Mouse (Mus musculus): ENCODE data around the gene Dohh. TPM values are rescaled to one million over a fixed set of nuclear protein-coding genes. Genes with fewer than 3 reads are reported as not detected.

The Dohh gene
- polyA plus RNA-seq (2015; fragmentation: Nextera tagmentation; extraction: Ambion mirVana): 83.4 and 86.2 TPM in 2 replicates

GRCm38 (mm10) chr10:81383802-81384604 lies at the start of gene Dohh, which contains the start of gene Gm48551:
Gene Dohh, plus strand, starts transcription at chr10:81384428.
Gene Gm48551, plus strand, starts transcription at chr10:81384466.
- Histone ChIP-seq H3K27ac (ENCODE audit: low read length) (peak within 1 kb of the TSS; percentile 83), H3K4me2 (ENCODE audit: low read depth, low read length) (peak within 1 kb of the TSS; percentile 69), H3K4me1 (ENCODE audit: control insufficient read depth, insufficient read depth, low read length) (peaks cover 18% of the 10 kb centered on the region), H3K9me3 (replicated peaks; ENCODE audit: control insufficient read depth, low read length) (no peaks in the 10 kb centered on the region), H3K36me3 (ENCODE audit: control insufficient read depth, insufficient read depth) (peaks cover 25% of the 10 kb centered on the region), H3K27me3 (ENCODE audit: control insufficient read depth, insufficient read depth, low read length) (no peaks in the 10 kb centered on the region), H3K9ac (ENCODE audit: low read length) (peak within 1 kb of the TSS; percentile 82), H3K4me3 (ENCODE audit: low read length) (peak within 1 kb of the TSS; percentile 82)
- WGBS: 4% methylated on average over 51 of the region's 54 CpGs
- peak; percentile 92 for ATAC-seq (replicated peaks; ENCODE audit: extremely low read depth, insufficient read depth, low FRiP score)

- 41% methylated on average over 18 of the region's 19 CpGs for WGBS
- Histone ChIP-seq H3K4me3 (ENCODE audit: low read length) (no peak overlapping the region), H3K27ac (ENCODE audit: low read length) (peak overlapping the region; percentile 72), H3K9me3 (replicated peaks; ENCODE audit: control insufficient read depth, low read length) (no peaks in the 10 kb centered on the region), H3K9ac (ENCODE audit: low read length) (peak overlapping the region; percentile 54; the same call in 1 of the 2 replicates), H3K4me1 (ENCODE audit: control insufficient read depth, insufficient read depth, low read length) (peaks cover 9% of the 10 kb centered on the region), H3K36me3 (ENCODE audit: control insufficient read depth, insufficient read depth) (no peaks in the 10 kb centered on the region), H3K27me3 (ENCODE audit: control insufficient read depth, insufficient read depth, low read length) (peaks cover 4% of the 10 kb centered on the region), H3K4me2 (ENCODE audit: low read depth, low read length) (no peak overlapping the region)
- 0 out of 2 replicates have a peak, but pooled peaks have one; percentile 24 for ATAC-seq (replicated peaks; ENCODE audit: extremely low read depth, insufficient read depth, low FRiP score)
Measured at GRCm38 (mm10) chr10:81335393-81336340, 48.6 kb upstream of the Dohh start.

- H3K4me1 ChIP-seq (ENCODE audit: control insufficient read depth, insufficient read depth, low read length): peaks cover 4% of the 10 kb centered on the region
- ATAC-seq (replicated peaks; ENCODE audit: extremely low read depth, insufficient read depth, low FRiP score): no peak
- 93% methylated on average over 4 of the region's 4 CpGs for WGBS
- H3K27me3 ChIP-seq (ENCODE audit: control insufficient read depth, insufficient read depth, low read length): peaks cover 4% of the 10 kb centered on the region
- H3K27ac ChIP-seq (ENCODE audit: low read length): no peak overlapping the region; the same call in 1 of the 2 replicates
- no peak overlapping the region for H3K9ac ChIP-seq (ENCODE audit: low read length)
- no peak overlapping the region for H3K4me3 ChIP-seq (ENCODE audit: low read length)
- no peaks in the 10 kb centered on the region for H3K36me3 ChIP-seq (ENCODE audit: control insufficient read depth, insufficient read depth)
- no peaks in the 10 kb centered on the region for H3K9me3 ChIP-seq (replicated peaks; ENCODE audit: control insufficient read depth, low read length)
- no peak overlapping the region for H3K4me2 ChIP-seq (ENCODE audit: low read depth, low read length)
Measured at GRCm38 (mm10) chr10:81336558-81336957, 47.7 kb upstream of the Dohh start.

- WGBS: 46% methylated on average over 17 of the region's 17 CpGs
- Histone ChIP-seq H3K9ac (ENCODE audit: low read length) (no peak overlapping the region), H3K27ac (ENCODE audit: low read length) (no peak overlapping the region), H3K4me1 (ENCODE audit: control insufficient read depth, insufficient read depth, low read length) (peaks cover 4% of the 10 kb centered on the region), H3K4me3 (ENCODE audit: low read length) (no peak overlapping the region), H3K36me3 (ENCODE audit: control insufficient read depth, insufficient read depth) (no peaks in the 10 kb centered on the region), H3K27me3 (ENCODE audit: control insufficient read depth, insufficient read depth, low read length) (peaks cover 22% of the 10 kb centered on the region), H3K9me3 (replicated peaks; ENCODE audit: control insufficient read depth, low read length) (no peaks in the 10 kb centered on the region), H3K4me2 (ENCODE audit: low read depth, low read length) (no peak overlapping the region)
- ATAC-seq (replicated peaks; ENCODE audit: extremely low read depth, insufficient read depth, low FRiP score): no peak
Measured at GRCm38 (mm10) chr10:81340551-81341332, 43.5 kb upstream of the Dohh start.

GRCm38 (mm10) chr10:81341333-81341949 lies 42.8 kb upstream of the Dohh start:
- Histone ChIP-seq H3K27me3 (ENCODE audit: control insufficient read depth, insufficient read depth, low read length) (peaks cover 22% of the 10 kb centered on the region), H3K4me1 (ENCODE audit: control insufficient read depth, insufficient read depth, low read length) (peaks cover 6% of the 10 kb centered on the region), H3K4me2 (ENCODE audit: low read depth, low read length) (no peak overlapping the region), H3K9me3 (replicated peaks; ENCODE audit: control insufficient read depth, low read length) (no peaks in the 10 kb centered on the region), H3K36me3 (ENCODE audit: control insufficient read depth, insufficient read depth) (no peaks in the 10 kb centered on the region), H3K4me3 (ENCODE audit: low read length) (no peak overlapping the region), H3K9ac (ENCODE audit: low read length) (no peak overlapping the region), H3K27ac (ENCODE audit: low read length) (no peak overlapping the region)
- no peak for ATAC-seq (replicated peaks; ENCODE audit: extremely low read depth, insufficient read depth, low FRiP score)
- WGBS: 31% methylated on average over 16 of the region's 16 CpGs

GRCm38 (mm10) chr10:81342686-81343505 lies 41.3 kb upstream of the Dohh start, which contains the start of gene Gipc3:
Gene Gipc3, minus strand, starts transcription at chr10:81343266.
- Histone ChIP-seq H3K4me3 (ENCODE audit: low read length) (peak within 1 kb of the TSS; percentile 59), H3K9ac (ENCODE audit: low read length) (peak within 1 kb of the TSS; percentile 76), H3K36me3 (ENCODE audit: control insufficient read depth, insufficient read depth) (peaks cover 7% of the 10 kb centered on the region; the same call in 1 of the 2 replicates), H3K4me1 (ENCODE audit: control insufficient read depth, insufficient read depth, low read length) (peaks cover 19% of the 10 kb centered on the region), H3K27me3 (ENCODE audit: control insufficient read depth, insufficient read depth, low read length) (peaks cover 18% of the 10 kb centered on the region), H3K9me3 (replicated peaks; ENCODE audit: control insufficient read depth, low read length) (no peaks in the 10 kb centered on the region), H3K4me2 (ENCODE audit: low read depth, low read length) (peak within 1 kb of the TSS; percentile 89), H3K27ac (ENCODE audit: low read length) (no peak within 1 kb of the TSS)
- no peak for ATAC-seq (replicated peaks; ENCODE audit: extremely low read depth, insufficient read depth, low FRiP score)
- WGBS: 5% methylated on average over 59 of the region's 67 CpGs

GRCm38 (mm10) chr10:81344421-81345161 lies 39.6 kb upstream of the Dohh start:
- ATAC-seq (replicated peaks; ENCODE audit: extremely low read depth, insufficient read depth, low FRiP score): no peak
- WGBS: 35% methylated on average over 8 of the region's 8 CpGs

More at GRCm38 (mm10) chr10:81344421-81345161, 39.6 kb upstream of the Dohh start:
- no peak overlapping the region for H3K4me3 ChIP-seq (ENCODE audit: low read length)
- H3K27ac ChIP-seq (ENCODE audit: low read length): no peak overlapping the region
- H3K36me3 ChIP-seq (ENCODE audit: control insufficient read depth, insufficient read depth): peaks cover 11% of the 10 kb centered on the region; the same call in 1 of the 2 replicates
- H3K4me1 ChIP-seq (ENCODE audit: control insufficient read depth, insufficient read depth, low read length): peaks cover 27% of the 10 kb centered on the region
- no peak overlapping the region for H3K4me2 ChIP-seq (ENCODE audit: low read depth, low read length)
- H3K27me3 ChIP-seq (ENCODE audit: control insufficient read depth, insufficient read depth, low read length): peaks cover 18% of the 10 kb centered on the region
- H3K9ac ChIP-seq (ENCODE audit: low read length): no peak overlapping the region
- no peaks in the 10 kb centered on the region for H3K9me3 ChIP-seq (replicated peaks; ENCODE audit: control insufficient read depth, low read length)
